Mouse (Mus musculus) mature B cell (primary cell): Measurements from ENCODE around the gene Vkorc1l1.
"Not testable (repeated sequence)": the region's sequence is repeated elsewhere in the genome, so short reads cannot be mapped to it uniquely, and the experiment has no call there.

Source experiments
- in situ Hi-C: fragments of 300-500 bp; cut with MboI; formaldehyde crosslinking; loops from 2 replicates; pipeline ENCODE4 v1.14.3; 2019

The Vkorc1l1 gene

GRCm38 (mm10) chr5:129942073-129942939 is 536 bp downstream of the Vkorc1l1 start:
- in situ Hi-C loops = not testable (repeated sequence)

- in situ Hi-C loops = no loop called here
Measured at GRCm38 (mm10) chr5:129943402-129943801, 1.6 kb downstream of the Vkorc1l1 start.

- in situ Hi-C loops = no loop called here
Measured at GRCm38 (mm10) chr5:129947528-129948033, 5.8 kb downstream of the Vkorc1l1 start.

- in situ Hi-C loops = no loop called here
Measured at GRCm38 (mm10) chr5:129952143-129952542, 10.4 kb downstream of the Vkorc1l1 start.

GRCm38 (mm10) chr5:129954473-129955254 is 12.9 kb downstream of the Vkorc1l1 start:
- in situ Hi-C loops = no loop called here

- in situ Hi-C loops = no loop called here
Measured at GRCm38 (mm10) chr5:129955792-129956191, 14.0 kb downstream of the Vkorc1l1 start.

- in situ Hi-C loops = no loop called here
Measured at GRCm38 (mm10) chr5:129963224-129963623, 21.5 kb downstream of the Vkorc1l1 start.

- in situ Hi-C loops = no loop called here
Measured at GRCm38 (mm10) chr5:129966448-129966847, 24.7 kb downstream of the Vkorc1l1 start.

- in situ Hi-C loops = no loop called here
Measured at GRCm38 (mm10) chr5:129968417-129968816, 26.6 kb downstream of the Vkorc1l1 start.

- in situ Hi-C loops = no loop called here
Measured at GRCm38 (mm10) chr5:129971491-129971890, 29.7 kb downstream of the Vkorc1l1 start.

- in situ Hi-C loops = no loop called here
Measured at GRCm38 (mm10) chr5:129974354-129974753, 32.6 kb downstream of the Vkorc1l1 start.

- in situ Hi-C loops = loop anchor here (25.0 kb wide), 1 partner anchor 887 kb away; no protein-coding TSS in a partner anchor
Measured at GRCm38 (mm10) chr5:129974866-129975311, 33.1 kb downstream of the Vkorc1l1 start.

GRCm38 (mm10) chr5:129977768-129978167 is 36.0 kb downstream of the Vkorc1l1 start:
- in situ Hi-C loops = loop anchor here (25.0 kb wide), 1 partner anchor 885 kb away; no protein-coding TSS in a partner anchor

- in situ Hi-C loops = loop anchor here (25.0 kb wide), 1 partner anchor 884 kb away; no protein-coding TSS in a partner anchor
Measured at GRCm38 (mm10) chr5:129978608-129979007, 36.8 kb downstream of the Vkorc1l1 start.

- in situ Hi-C loops = loop anchor here (25.0 kb wide), 1 partner anchor 882 kb away; no protein-coding TSS in a partner anchor
Measured at GRCm38 (mm10) chr5:129980216-129980615, 38.4 kb downstream of the Vkorc1l1 start.

- in situ Hi-C loops = loop anchor here (25.0 kb wide), 1 partner anchor 873 kb away; no protein-coding TSS in a partner anchor
Measured at GRCm38 (mm10) chr5:129989376-129989775, 47.6 kb downstream of the Vkorc1l1 start.

GRCm38 (mm10) chr5:129991898-129992297 is 50.1 kb downstream of the Vkorc1l1 start:
- in situ Hi-C loops = loop anchor here (25.0 kb wide), 1 partner anchor 870 kb away; no protein-coding TSS in a partner anchor

- in situ Hi-C loops = loop anchor here (25.0 kb wide), 1 partner anchor 869 kb away; no protein-coding TSS in a partner anchor
Measured at GRCm38 (mm10) chr5:129993374-129993773, 51.6 kb downstream of the Vkorc1l1 start.

GRCm38 (mm10) chr5:129994989-129995388 is 53.2 kb downstream of the Vkorc1l1 start:
- in situ Hi-C loops = loop anchor here (25.0 kb wide), 1 partner anchor 867 kb away; no protein-coding TSS in a partner anchor

- in situ Hi-C loops = loop anchor here (25.0 kb wide), 1 partner anchor 865 kb away; no protein-coding TSS in a partner anchor
Measured at GRCm38 (mm10) chr5:129997700-129998099, 55.9 kb downstream of the Vkorc1l1 start.

GRCm38 (mm10) chr5:129999097-129999496 is 57.3 kb downstream of the Vkorc1l1 start:
- in situ Hi-C loops = loop anchor here (25.0 kb wide), 1 partner anchor 863 kb away; no protein-coding TSS in a partner anchor

- in situ Hi-C loops = no loop called here
Measured at GRCm38 (mm10) chr5:130000735-130001134, 59.0 kb downstream of the Vkorc1l1 start.
